Mouse (Mus musculus) left cerebral cortex, adult 18-20 months (tissue): ENCODE measurements around the gene Smim12. TPM values are rescaled to one million over a fixed set of nuclear protein-coding genes. Genes with fewer than 3 reads are reported as not detected.

Source experiments
- DNase-seq, 2 experiments: peaks; one replicate each; pipeline ENCODE4 v3.0.0; 2021 to 2022; ENCODE audit warnings: low spot score in 2 of 2, mixed read lengths in 1 of 2
- long read RNA-seq, 2 experiments: library from polyadenylated mRNA; stranded (forward); transcript quantifications; one replicate each; pipeline ENCODE4 v2.0.0; 2021
- total RNA-seq, 2 experiments: library from RNA; stranded (reverse); gene quantifications; 2 replicates each; pipeline ENCODE4 v1.2.3; 2021

The Smim12 gene
- 10 to 100 TPM; 56.0 to 59.9 TPM for total RNA-seq
- long read RNA-seq, experiment 1, transcript Smim12-201 (2 exons, 1,022 nt) = major isoform, 71 of 77 reads
- long read RNA-seq, experiment 1, partial matches to known transcripts = 6 of 77 reads
- long read RNA-seq, experiment 1, other reads (novel, unspliced or antisense) = 0 of 77 reads
- long read RNA-seq, experiment 2, transcript Smim12-201 (2 exons, 1,022 nt) = major isoform, 96 of 100 reads
- long read RNA-seq, experiment 2, partial matches to known transcripts = 3 of 100 reads
- long read RNA-seq, experiment 2, other reads (novel, unspliced or antisense) = 1 of 100 reads

GRCm38 (mm10) chr4:127243552-127243951 is at the start of gene Smim12:
Gene Smim12 (plus strand): TSS chr4:127243784.
- peak; percentile 99 to 100 for DNase-seq

GRCm38 (mm10) chr4:127194477-127195269 is 48.9 kb upstream of the Smim12 start:
- no peak for DNase-seq

GRCm38 (mm10) chr4:127198609-127199008 is 45.0 kb upstream of the Smim12 start:
- no peak for DNase-seq

GRCm38 (mm10) chr4:127199406-127199805 is 44.2 kb upstream of the Smim12 start:
- no peak for DNase-seq

GRCm38 (mm10) chr4:127200164-127200722 is 43.3 kb upstream of the Smim12 start:
- DNase-seq = no peak

GRCm38 (mm10) chr4:127200769-127201617 is 42.6 kb upstream of the Smim12 start:
- no peak for DNase-seq

- DNase-seq = no peak
Observed at GRCm38 (mm10) chr4:127203081-127203480, 40.5 kb upstream of the Smim12 start.

GRCm38 (mm10) chr4:127211318-127211717 is 32.3 kb upstream of the Smim12 start:
- DNase-seq = no peak

GRCm38 (mm10) chr4:127214510-127214909 is 29.1 kb upstream of the Smim12 start:
- no peak for DNase-seq

- DNase-seq = no peak
Observed at GRCm38 (mm10) chr4:127215103-127215502, 28.5 kb upstream of the Smim12 start.

GRCm38 (mm10) chr4:127215799-127216198 is 27.8 kb upstream of the Smim12 start:
- DNase-seq = no peak

- no peak for DNase-seq
Observed at GRCm38 (mm10) chr4:127216251-127216651, 27.3 kb upstream of the Smim12 start.

- no peak for DNase-seq
Observed at GRCm38 (mm10) chr4:127217048-127217447, 26.5 kb upstream of the Smim12 start.

- DNase-seq = no peak
Observed at GRCm38 (mm10) chr4:127223291-127223690, 20.3 kb upstream of the Smim12 start.

- no peak for DNase-seq
Observed at GRCm38 (mm10) chr4:127223755-127224154, 19.8 kb upstream of the Smim12 start.

GRCm38 (mm10) chr4:127224444-127225100 is 19.0 kb upstream of the Smim12 start:
- no peak for DNase-seq

- peak; percentile 48 to 54 for DNase-seq
Observed at GRCm38 (mm10) chr4:127226067-127226466, 17.5 kb upstream of the Smim12 start.

- no peak for DNase-seq
Observed at GRCm38 (mm10) chr4:127227051-127227673, 16.4 kb upstream of the Smim12 start.

- DNase-seq = peak; percentile 76 to 87
Observed at GRCm38 (mm10) chr4:127232028-127232427, 11.6 kb upstream of the Smim12 start.

- DNase-seq = no peak
Observed at GRCm38 (mm10) chr4:127232551-127232950, 11.0 kb upstream of the Smim12 start.
